Mouse (Mus musculus): ENCODE measurements around the gene Hs6st2. TPM values are rescaled to one million over a fixed set of nuclear protein-coding genes. Genes with fewer than 3 reads are reported as not detected.

Gene Hs6st2
- total RNA-seq, 2 experiments from 2014 or later: 1.1 to 1.3 TPM

- DNase-seq: peak; percentile 62 to 71
- intact Hi-C loops (cut with DNase I): loop anchor here (2.0 to 5.0 kb wide), 4 partner anchors 204 to 822 kb away; no protein-coding TSS in a partner anchor
Measured at GRCm38 (mm10) chrX:51374670-51375069, 307.0 kb downstream of the Hs6st2 start.

- intact Hi-C loops (cut with DNase I): loop anchor here (1.0 to 5.0 kb wide), 3 partner anchors 307 to 820 kb away; no protein-coding TSS in a partner anchor
Measured at GRCm38 (mm10) chrX:51372477-51373239, 309.0 kb downstream of the Hs6st2 start.

GRCm38 (mm10) chrX:51349682-51350081 lies 332.0 kb downstream of the Hs6st2 start:
- no peak for DNase-seq
- intact Hi-C loops (cut with DNase I): no loop called here

More at GRCm38 (mm10) chrX:51372477-51373239, 309.0 kb downstream of the Hs6st2 start:
- DNase-seq: peak; percentile 4 to 8

GRCm38 (mm10) chrX:51343595-51343994 lies 338.1 kb downstream of the Hs6st2 start:
- intact Hi-C loops (cut with DNase I): no loop called here
- DNase-seq: no peak

Other genes starting within 250 kb of the Hs6st2 start
- under 1 TPM in 1 of 2 experiments, not detected in 1; 0.30 TPM for gene Usp26, start 119.4 kb upstream of the Hs6st2 start, total RNA-seq (2021)

Data from heart, postnatal 36 days (tissue).